8 mouse cellular contexts compared by ENCODE assay signal in the genomic region with DNA sequence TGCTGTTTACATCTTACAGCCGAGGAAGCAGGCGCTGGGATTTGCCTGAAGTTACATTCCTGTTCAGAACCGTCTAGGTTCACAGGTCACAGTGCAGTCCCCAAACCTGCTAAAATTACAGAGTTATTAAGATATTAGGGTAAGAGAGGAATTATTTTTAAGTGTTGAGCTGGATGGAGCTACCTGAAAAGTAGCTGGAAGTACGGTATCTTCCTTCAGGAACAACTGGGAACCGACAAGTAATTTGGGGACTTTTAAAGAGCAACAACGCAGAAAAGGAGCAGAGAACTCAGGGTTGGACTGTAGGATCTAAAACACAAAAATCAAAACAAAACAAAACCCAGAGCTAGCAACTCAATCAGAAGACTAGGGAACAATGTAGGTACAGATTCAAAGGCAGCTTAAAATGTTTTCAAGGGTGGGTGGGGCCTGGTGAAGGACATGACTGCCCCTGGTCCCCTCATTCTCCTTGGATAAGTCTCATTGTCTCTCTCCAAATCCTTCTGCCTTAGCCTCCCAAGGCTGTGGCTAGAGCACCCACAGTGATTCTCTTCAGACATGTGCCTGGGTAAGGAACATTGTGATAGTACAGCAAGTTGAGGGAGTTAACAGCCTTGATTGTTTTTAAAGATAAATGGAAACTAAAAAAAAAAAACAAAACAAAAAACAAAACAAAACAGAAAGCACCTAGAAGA. TPM values are rescaled to one million over a fixed set of nuclear protein-coding genes. Genes with fewer than 3 reads are reported as not detected.
DNase-seq lines count a peak whose midpoint lies in the region; ATAC-seq lines count a peak whose summit lies in the region.

No protein-coding gene starts in this region.

- H3K27ac ChIP-seq in kidney, embryonic 14.5 days (ENCODE audit: low read depth, low read length): peak overlapping the region; percentile 99
- peak overlapping the region; percentile 97; the same call in 1 of the 2 replicates for H3K27ac ChIP-seq in hindbrain, embryonic 11.5 days (ENCODE audit: low read depth, low read length)
- peak overlapping the region; percentile 99 for H3K27ac ChIP-seq in midbrain, embryonic 15.5 days

- H3K4me3 ChIP-seq in kidney, embryonic 14.5 days (ENCODE audit: low read length): peak overlapping the region; percentile 87; the same call in 1 of the 2 replicates
- H3K4me3 ChIP-seq in hindbrain, embryonic 11.5 days (ENCODE audit: low read depth, low read length): no peak overlapping the region
- H3K4me3 ChIP-seq in midbrain, embryonic 15.5 days: peak overlapping the region; percentile 64

- ATAC-seq in kidney, embryonic 14.5 days (ENCODE audit: low FRiP score, low TSS enrichment): no peak
- ATAC-seq in hindbrain, embryonic 11.5 days (ENCODE audit: low FRiP score): no peak
- no peak for ATAC-seq in midbrain, embryonic 15.5 days (replicated peaks)

- H3K27me3 ChIP-seq in kidney, embryonic 14.5 days (ENCODE audit: control insufficient read depth, insufficient read depth, low read length): no peaks in the 10 kb centered on the region
- H3K27me3 ChIP-seq in hindbrain, embryonic 11.5 days (ENCODE audit: control insufficient read depth, insufficient read depth, low read length): no peaks in the 10 kb centered on the region
- no peaks in the 10 kb centered on the region for H3K27me3 ChIP-seq in midbrain, embryonic 15.5 days (replicated peaks)

- no peak overlapping the region for H3K9ac ChIP-seq in kidney, embryonic 14.5 days (ENCODE audit: low read depth, low read length)
- no peak overlapping the region; the same call in 1 of the 2 replicates for H3K9ac ChIP-seq in hindbrain, embryonic 11.5 days (ENCODE audit: low read depth, low read length)
- no peak overlapping the region; the same call in 1 of the 2 replicates for H3K9ac ChIP-seq in midbrain, embryonic 15.5 days

- no peak for DNase-seq in kidney, postnatal 25 days
- DNase-seq in NIH3T3 (ENCODE audit: low read depth): peak; percentile 9
- DNase-seq in hindbrain, embryonic 11.5 days (ENCODE audit: low spot score): peak; percentile 31
- no peak for DNase-seq in thymus, postnatal 25 days
- DNase-seq in ovary, postnatal 36 days (ENCODE audit: low spot score): no peak
- DNase-seq in spleen, postnatal 4 days (ENCODE audit: low spot score in 2 of 2): no peak

- no peaks in the 10 kb centered on the region for H3K36me3 ChIP-seq in kidney, embryonic 14.5 days (ENCODE audit: control insufficient read depth, insufficient read depth, low read length)
- no peaks in the 10 kb centered on the region for H3K36me3 ChIP-seq in hindbrain, embryonic 11.5 days (ENCODE audit: control insufficient read depth, insufficient read depth, low read length)
- no peaks in the 10 kb centered on the region for H3K36me3 ChIP-seq in midbrain, embryonic 15.5 days (replicated peaks)

- H3K4me2 ChIP-seq in kidney, embryonic 14.5 days (replicated peaks; ENCODE audit: low read depth, low read length): peak overlapping the region; percentile 81
- peak overlapping the region; percentile 62; the same call in 1 of the 2 replicates for H3K4me2 ChIP-seq in hindbrain, embryonic 11.5 days (replicated peaks; ENCODE audit: low read depth, low read length)
- peak overlapping the region; percentile 68 for H3K4me2 ChIP-seq in midbrain, embryonic 15.5 days

- H3K9me3 ChIP-seq in kidney, embryonic 14.5 days (ENCODE audit: control insufficient read depth, low read length): no peaks in the 10 kb centered on the region
- no peaks in the 10 kb centered on the region for H3K9me3 ChIP-seq in hindbrain, embryonic 11.5 days (ENCODE audit: control insufficient read depth, low read length)
- no peaks in the 10 kb centered on the region for H3K9me3 ChIP-seq in midbrain, embryonic 15.5 days

- H3K4me1 ChIP-seq in kidney, embryonic 14.5 days (ENCODE audit: control insufficient read depth, insufficient read depth, low read length): 0 out of 2 replicates have a peak, but pooled peaks cover 8% of the 10 kb centered on the region
- H3K4me1 ChIP-seq in hindbrain, embryonic 11.5 days (replicated peaks; ENCODE audit: control insufficient read depth, insufficient read depth, low read length): peaks cover 6% of the 10 kb centered on the region; the same call in 1 of the 2 replicates
- peaks cover 28% of the 10 kb centered on the region for H3K4me1 ChIP-seq in midbrain, embryonic 15.5 days

- WGBS in kidney, embryonic 14.5 days: 56% methylated on average over 6 of the region's 6 CpGs
- 37% methylated on average over 6 of the region's 6 CpGs for WGBS in hindbrain, embryonic 11.5 days
- WGBS in midbrain, embryonic 15.5 days: 14% methylated on average over 6 of the region's 6 CpGs

RNA-seq across cellular contexts. Expression of a gene that starts 43.9 kb away (rescaled TPM):
- polyA plus RNA-seq in kidney, embryonic 14.5 days (2014; fragmentation: Nextera tagmentation; extraction: Ambion mirVana): 38.0 and 69.9 TPM in 2 replicates
- 51.0 and 57.4 TPM in 2 replicates for polyA plus RNA-seq in hindbrain, embryonic 11.5 days (2014; fragmentation: Nextera tagmentation; extraction: Ambion mirVana)
- 28.1 and 33.7 TPM in 2 replicates for polyA plus RNA-seq in midbrain, embryonic 15.5 days (2015; fragmentation: Nextera tagmentation; extraction: Ambion mirVana)

Comparison
In these comparisons a context has a peak if more than half of its experiments do, and no peak if none do; other contexts are left out.
1. DNase-seq: peak in NIH3T3 (single experiment) and hindbrain, embryonic 11.5 days (single experiment); none in kidney, postnatal 25 days (0 of 2), thymus, postnatal 25 days (single experiment), ovary, postnatal 36 days (single experiment) and spleen, postnatal 4 days (0 of 2).
2. Peak in every context shown above with its lines, with median percentiles within 50 percentile points of each other: H3K27ac ChIP-seq and H3K4me2 ChIP-seq.